Mouse (Mus musculus) kidney, postnatal 36 days (tissue): ENCODE data around the gene Samd4.
"Not testable (repeated sequence)": the region's sequence is repeated elsewhere in the genome, so short reads cannot be mapped to it uniquely, and the experiment has no call there.

Experiments used
- DNase-seq, 2 experiments: peaks; one replicate each; pipeline ENCODE4 v3.0.0; 2021 to 2022; ENCODE audit warnings: mixed read lengths in 2 of 2

Gene Samd4

DNA sequence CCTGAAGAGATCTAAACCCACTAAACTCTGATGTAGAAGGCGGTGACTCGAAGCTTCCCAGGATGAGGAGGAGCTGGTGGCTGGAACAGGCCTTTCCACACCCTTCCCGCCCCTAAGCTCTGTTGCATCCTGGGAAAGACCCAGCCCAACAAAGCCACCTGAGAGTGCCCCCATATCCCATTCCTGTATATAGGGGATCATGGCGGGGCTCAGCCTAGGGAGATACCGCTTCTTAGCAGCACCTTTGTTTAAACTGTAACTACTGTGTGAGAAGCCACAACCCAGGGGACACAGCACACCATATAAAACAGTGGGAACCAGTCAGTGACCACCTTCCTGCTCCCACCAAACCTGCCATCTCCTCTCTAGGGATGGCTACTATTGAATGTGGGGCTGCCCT is 193.2 kb downstream of the Samd4 start:
- DNase-seq: no peak

DNA sequence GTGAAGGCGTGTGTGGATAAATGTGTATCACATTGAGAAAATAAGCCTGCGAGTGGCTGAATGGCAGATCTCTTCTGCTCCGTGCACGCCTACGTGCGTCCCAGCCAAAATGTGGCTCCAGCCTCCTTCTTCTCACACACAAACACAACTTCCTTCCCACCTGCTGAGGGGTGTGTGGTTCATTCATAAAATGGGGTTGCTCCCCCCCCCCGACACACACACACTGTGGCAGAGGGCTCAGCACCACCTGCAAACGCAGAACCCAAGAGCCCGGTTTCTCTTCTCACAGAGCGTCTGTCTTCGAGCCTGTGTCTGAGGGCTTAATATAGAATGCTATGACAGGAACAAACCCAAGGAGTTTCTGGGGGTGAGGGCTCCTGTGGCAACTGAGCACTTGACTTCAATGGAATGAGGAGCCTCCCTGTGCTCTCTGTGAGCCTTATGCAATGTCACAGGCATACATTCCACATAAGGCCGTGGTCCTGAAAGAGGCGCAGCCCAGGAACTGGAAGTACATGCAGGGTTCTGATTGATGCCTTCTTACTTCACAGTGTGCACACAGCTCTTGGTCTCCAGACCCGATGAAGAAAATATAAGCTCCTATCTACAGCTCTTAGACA is 194.4 kb downstream of the Samd4 start:
- DNase-seq: no peak

DNA sequence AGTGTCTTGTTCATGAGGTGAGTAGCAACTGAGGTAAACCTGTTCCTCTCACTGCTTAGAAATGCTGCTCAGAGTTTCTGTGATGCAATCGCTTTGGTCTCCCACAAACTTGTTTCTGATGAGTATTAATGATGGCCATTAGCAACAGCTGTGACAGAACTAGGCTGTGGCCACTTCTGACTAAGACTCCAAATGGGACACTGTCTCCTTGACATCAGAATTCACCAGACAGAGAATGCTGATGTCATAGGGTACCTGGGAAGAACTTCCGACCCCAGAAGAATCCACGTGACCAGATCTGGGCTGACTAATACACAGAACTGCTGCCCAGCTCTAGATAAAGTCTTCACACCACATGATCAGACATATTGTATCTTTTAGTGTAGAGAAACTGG is 194.9 kb downstream of the Samd4 start:
- DNase-seq: no peak

DNA sequence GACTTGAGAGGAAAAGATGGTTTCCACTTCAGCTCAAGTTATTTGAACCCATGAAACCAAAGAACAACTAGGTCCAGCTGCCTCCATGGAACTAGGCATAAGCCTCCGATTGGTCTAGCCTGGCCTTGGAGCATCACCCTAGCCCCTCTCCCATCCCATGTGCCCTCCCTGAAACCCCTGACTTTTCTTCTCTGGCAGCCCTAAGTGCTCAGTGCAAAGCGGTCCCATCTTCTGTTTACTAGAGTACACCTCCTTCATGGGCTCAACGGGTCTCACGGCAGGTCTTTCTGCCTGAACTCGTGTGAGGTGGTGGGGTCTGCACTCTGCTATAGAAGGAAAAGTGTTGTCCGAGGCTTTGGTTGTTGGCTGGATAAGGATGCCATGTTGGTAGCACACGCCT is 197.3 kb downstream of the Samd4 start:
- DNase-seq: no peak

DNA sequence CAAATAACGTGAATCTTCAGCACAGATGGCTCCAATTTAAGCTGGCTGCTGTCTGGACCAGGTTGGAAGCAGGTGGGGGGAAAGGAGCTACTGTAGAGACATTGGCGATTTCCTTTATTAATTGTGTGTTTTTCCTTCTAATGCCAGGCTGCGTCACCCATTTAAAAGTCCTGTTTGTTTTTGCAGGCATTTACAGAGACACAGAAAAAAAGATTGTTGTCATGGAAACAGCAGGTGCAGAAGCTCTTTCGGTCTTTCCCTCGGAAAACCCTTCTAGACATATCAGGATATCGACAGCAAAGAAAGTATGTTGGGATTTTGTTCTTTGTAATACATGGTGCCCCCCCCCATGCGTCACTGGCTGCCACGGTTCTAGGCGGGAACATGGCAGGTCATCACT is 200.7 kb downstream of the Samd4 start:
- no peak for DNase-seq

DNA sequence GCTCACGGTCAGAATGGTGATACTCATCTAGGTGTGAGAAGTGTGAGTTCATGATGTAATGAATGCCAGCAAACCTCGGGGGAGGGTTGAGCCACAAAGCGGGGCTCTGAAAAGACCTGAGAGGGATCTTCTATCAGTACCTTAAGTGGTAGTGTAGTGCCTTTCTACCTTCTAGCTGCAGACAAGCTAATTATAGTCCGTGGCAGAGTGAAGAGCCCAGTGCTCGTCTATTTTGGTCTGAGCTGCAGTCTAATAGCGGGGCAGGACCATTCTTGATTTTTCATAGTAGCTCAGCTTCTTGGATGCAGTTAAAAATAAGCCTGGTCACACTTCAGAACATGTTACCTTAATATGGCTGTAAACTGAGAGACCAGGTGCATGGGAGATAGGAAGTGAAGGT is 201.2 kb downstream of the Samd4 start:
- no peak for DNase-seq

DNA sequence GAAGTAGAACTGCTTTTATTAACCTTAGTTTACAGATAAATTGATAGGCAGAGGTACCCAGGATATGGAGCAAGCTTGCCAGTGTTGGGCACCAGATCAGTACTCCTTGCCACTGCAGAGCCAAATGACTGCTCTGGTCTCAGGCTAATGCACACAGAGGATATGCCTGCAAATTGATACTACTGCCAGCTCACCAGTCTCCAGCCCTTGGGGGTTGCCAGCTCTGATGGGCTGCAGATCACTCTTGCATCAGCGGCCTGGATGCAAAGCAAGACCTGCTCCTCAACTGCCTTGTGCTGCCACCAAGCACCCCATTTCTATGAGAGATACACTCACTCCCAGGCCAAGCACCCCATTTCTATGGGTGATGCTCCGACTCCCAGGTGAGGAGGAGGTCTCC is 202.0 kb downstream of the Samd4 start:
- DNase-seq: no peak

DNA sequence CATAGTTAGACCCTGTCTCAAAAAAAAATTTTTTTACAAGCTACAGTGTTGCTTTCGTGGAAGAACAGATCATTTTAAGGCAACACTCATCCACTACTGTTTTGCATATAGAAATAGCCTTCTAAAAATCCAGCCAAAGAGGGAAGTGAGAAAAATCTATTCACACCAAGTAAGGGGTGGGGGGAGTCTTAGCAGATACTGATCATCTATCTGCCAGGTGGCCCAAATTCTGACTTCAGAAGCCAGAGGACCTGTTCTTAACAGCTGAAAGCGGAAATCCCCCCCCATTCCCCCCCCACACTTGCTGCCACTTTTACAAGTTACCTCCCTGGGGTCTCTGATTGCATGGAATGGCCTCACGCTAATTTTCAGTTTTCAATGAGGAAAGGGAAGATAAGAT is 203.5 kb downstream of the Samd4 start:
- no peak for DNase-seq

DNA sequence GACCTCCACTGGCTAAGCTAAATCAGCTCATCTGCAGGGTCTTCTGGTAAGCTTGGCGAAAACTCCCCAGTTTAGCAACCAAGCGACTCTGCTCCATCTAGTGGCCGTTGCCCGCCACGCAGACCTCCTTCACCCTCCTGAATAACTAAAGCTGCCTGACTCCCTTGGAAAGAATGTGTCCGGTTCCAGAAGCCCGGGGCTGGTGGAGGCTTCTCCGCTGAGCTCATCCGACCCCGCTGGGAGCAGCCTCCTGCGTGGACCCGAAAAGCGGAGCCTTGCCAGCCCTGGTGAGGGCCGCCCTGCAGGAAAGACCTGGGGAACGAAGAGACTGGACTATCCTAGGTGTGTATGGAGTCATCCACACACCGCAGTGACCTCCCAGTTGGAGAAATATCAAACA is 204.1 kb downstream of the Samd4 start:
- peak; percentile 73 to 88 for DNase-seq

DNA sequence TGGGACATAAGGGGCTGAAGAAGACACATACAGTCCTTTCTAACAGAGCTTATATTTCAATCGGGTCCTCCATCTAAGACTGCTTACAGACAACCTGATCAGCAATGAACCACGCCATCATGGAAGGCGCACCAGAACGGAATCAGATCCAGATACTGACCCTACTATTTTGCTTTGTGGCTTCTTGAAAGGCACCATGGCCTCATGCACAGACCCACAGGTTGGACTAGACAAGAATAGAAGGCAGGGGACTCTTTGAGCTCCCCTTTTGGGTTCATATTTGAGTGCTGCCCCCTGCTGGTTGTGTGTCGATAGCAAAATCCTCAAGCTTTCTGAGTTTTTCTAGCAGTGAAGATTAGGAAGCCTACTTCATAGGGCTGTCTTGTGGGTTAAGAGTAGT is 204.5 kb downstream of the Samd4 start:
- DNase-seq: peak; percentile 56 to 90

DNA sequence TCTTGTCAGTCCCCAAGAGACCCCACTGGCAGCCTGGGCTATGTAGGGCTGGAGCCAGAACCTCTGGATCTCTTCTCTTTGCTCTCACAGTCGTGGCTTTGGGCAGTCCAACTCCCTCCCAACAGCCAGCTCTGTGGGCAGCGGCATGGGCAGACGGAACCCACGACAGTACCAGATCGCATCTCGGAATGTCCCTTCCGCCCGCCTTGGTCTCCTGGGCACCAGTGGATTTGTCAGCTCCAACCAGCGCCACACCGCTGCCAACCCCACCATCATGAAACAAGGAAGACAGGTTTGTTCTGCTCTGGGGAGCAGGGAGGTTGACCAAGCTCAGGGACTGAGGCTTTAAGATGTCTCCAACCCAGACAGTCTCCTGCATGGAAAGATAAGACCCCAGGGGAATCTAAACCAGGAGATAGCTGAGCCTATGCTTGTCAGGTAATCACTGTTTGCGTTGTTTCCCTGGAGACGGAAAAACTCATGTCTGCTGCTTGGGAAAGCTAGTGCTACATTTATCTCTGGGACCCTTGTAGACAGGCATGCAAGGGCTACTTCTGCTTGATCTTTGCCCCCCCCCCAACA is 205.1 kb downstream of the Samd4 start:
- peak in 1 of 2 experiments; percentile 8 for DNase-seq

DNA sequence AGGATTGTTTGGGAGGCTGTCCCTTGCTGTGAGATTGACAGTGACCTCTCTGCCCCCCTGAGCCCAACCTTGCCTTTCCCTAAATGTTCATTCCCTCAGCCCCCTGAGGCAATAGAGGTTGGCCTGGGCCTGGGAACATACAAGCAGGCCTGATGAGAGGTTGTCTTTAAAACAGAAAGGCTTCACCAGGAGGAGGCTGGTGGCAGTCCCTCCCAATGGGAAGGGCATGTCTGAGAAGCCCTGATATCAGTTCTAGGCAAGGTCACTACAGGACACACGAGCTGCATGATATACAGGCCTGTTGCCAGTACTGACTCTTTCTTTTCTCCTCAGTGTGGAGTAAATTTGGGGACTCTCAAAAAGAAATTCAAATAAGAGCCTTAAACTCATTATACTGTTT is 205.7 kb downstream of the Samd4 start:
- DNase-seq: no peak

DNA sequence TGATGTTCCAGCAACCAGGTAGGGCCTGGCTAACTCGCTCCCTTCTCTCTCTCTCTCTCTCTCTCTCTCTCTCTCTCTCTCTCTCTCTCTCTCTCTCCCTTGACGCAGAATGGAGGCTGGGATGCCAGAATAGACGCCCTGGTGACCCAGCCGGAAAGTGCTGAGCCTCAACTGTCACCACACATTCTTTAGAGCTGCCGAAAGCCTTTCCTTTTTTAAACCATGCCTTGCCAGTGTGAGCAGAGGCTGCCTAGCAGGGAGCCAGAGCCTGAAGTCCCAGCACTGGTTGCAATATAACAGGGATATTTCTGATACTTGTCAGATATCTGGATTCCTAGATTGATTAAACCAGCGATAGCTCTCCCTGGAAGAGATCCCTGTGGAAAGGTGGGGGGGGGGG is 206.5 kb downstream of the Samd4 start:
- no peak for DNase-seq

DNA sequence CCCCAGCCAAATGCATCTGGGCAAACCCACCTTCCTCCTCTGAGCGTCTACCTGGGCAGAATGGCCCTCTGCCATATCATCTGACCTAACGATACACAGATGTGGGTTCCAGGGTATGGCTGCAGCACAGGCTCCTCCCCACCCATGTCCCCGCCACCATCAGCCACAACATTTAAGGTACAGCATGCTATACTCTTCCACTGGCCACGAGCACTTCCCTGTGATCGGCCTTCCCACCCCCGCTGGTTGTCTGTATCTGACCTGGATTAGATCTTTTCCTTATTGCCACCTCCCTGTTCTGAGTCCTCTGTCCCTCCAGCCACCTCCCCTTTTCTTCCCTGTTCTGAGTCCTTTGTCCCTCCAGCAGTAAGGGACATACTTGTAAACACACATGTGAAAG is 209.3 kb downstream of the Samd4 start:
- DNase-seq: no peak

DNA sequence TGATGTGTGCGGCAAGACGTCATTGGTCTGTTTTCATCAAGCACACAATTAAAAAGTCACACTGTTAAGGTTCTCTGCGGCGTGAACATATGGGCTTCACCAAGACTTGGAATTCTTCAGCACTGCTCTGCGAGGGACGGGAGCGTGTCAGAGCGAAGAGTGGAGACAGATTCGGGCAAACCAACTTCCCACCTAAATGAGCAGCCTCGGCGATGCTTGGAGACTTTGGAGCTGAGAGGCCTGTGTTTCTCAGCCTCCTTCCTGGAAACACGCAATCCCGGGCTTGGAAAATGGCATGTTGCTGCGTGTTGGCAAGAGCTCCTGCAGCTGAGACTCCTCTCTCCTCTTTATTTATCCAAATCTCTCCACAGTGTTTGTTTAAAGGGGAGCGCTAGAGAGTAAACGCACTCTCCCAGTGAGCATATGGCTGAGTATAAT is 210.7 kb downstream of the Samd4 start:
- DNase-seq: no peak

DNA sequence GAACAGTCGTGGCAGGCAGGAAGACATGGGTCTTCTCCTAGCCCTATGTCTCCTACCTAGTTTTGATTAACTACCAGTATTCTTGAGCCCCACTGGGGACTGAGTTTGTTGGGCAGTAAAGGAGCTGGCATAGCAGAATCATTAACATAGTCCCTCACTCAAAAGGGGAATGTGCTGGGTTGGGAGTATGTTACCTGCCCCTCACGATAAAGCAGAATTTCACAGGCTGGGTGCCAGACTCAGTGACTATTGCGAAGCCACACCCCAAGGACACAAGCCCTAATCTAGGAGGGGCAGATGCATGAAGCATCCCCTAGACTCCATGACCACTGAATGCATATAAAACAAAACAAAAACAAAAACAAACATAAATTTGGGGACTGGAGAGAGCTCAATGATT is 212.4 kb downstream of the Samd4 start:
- DNase-seq: no peak

DNA sequence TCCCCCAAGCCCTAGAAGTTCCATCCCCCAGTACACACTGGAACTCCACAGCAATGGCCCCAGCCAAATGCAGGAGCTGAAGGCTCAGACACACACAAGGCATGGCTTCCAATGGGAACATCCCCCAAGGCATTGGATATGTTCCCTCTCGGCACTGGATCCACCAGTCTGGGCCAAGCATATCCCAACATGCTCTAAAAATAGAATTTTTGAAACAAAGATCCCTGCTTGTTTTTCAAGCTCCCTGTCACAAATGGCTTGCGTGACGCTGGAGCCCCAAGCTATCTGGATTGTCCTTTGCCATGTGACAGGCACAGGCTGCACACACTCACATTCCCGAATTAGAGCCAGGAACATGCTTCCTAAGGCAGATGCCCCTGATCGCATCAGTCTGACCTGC is 213.7 kb downstream of the Samd4 start:
- no peak for DNase-seq

DNA sequence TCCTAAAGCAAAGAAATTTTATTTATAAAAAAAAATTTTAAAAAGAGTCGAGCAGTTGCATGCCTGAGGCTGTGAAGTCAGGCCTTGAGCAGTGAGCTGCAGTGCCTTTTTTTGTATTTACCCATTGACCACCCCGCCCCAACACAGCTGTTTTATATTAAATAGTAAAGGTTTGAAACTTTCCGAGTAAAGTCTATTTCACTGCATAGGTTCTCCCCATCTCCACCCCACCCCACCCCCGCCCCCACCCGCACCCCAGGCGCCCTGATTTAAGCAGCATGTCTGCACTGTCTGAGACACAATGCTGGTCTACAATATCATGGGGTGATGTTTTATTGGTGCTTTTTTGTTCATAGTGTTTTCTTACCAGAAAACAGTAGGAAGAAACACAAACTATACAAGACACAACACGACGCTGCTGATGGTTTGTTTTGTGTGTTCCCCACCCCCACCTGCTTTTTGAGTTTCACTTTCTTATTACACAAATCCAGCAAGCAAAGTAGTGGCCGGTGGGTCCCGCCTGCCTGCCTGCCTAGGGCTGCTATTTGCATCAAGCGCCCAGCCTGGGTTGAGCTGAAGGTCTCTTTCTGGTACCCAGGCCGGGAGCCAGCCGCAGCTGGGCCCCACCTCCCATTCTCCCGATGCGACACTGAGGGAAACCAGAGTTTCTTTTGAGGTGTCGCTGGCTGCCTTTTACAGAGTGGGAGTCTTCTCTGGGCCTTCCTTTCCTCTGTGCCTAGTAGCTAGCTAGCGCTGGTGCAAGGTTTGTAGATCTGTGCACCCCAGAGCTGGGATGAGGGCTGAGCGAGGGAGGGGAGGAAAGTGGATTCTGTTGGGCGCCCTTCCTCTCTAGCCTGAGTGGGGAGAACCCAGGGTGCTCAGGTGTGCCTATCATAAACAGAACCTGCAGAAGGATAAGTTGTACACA is 221.9 kb downstream of the Samd4 start:
- DNase-seq: peak in 1 of 2 experiments; percentile 9

DNA sequence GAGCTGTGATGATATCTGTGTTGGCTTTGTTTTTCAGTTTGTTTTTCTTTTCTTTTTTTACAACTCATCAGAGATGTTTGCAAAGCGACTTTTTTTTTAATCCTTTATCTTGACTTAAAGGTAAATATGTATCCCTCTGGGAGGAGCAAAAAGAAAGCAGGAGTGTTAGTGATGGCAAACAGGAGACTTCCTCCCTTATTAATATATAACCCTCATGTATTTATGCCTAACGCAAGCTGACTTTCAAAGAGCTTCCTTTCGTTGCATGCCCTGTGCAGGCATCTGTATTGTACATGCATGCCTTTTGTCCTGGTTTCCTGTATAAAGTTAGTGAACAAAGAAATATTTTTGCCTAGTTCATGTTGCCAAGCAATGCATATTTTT is 222.5 kb downstream of the Samd4 start:
- DNase-seq: no peak

DNA sequence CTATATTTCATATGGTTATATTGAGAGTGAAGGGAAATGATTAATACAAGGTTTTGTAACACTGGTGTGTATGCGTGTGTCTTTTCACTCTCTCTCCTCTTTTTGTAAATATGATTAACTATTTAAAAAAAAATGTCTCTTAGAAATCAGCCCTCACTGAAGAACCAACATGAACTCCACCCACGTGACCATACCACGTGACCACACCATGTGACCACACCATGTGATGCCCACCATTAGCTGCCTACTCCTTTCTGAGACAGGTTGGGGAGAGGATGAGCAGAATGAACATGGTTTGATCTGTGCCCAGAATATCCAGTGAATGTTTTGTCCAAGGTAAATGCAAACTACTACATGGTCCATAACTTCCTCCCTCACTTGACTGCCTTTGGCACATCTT is 223.1 kb downstream of the Samd4 start:
- no peak for DNase-seq

DNA sequence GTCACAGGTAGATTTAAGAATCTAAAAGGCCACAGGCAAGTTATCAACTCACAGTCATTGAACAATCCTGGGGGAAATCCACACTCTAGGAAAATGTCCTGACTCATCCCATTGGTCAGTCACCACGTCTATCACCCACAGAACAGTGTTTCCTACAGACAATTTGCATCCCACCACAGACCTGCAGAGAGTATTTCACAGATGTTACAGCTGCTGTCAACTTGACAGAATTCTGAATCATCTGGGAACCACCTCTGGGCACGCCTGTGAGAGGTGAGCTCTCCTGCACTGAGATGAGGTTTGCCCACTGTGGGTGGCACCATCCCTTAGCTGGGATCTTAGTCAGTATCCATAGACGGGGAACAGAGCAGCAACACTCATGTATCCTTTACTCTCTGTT is 224.8 kb downstream of the Samd4 start:
- no peak for DNase-seq

DNA sequence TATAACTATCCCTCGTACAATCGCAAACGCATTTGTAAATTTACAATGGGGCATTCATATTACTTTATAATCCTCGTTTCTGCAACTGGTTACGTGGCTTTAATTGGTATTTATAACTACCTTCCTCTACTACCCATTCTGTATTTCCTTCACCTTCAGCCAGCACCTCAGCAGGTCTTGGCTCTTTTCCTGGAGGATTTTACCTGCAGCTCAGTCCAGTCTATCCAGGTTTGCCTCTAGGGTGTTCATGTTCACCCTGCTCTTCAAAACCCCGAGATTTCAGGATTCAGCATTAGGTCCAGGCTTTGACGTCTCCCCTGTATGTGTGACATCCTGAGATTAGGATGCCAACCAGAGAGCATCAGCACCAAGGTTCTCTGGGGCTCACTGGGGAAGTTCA is 227.7 kb downstream of the Samd4 start:
- DNase-seq: not testable (repeated sequence)

DNA sequence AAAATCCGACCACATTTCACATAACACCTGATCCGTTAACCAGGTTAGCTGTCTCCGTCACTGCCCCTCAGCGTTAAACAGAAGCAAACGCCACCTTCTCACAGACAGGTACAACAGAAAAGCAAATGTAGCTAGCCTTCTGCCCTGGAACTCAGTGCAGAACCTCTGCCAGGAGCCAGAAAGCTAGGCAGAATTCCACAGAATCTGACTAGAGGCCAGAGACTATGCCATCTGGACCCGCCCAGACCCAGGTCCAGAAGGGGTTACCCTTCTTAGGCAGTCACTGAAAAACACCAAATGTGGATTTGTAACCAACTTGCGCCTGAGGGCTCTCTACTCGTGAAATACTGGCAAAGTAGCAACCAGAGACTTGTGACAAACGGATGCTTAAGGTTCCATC is 228.7 kb downstream of the Samd4 start:
- DNase-seq: no peak

DNA sequence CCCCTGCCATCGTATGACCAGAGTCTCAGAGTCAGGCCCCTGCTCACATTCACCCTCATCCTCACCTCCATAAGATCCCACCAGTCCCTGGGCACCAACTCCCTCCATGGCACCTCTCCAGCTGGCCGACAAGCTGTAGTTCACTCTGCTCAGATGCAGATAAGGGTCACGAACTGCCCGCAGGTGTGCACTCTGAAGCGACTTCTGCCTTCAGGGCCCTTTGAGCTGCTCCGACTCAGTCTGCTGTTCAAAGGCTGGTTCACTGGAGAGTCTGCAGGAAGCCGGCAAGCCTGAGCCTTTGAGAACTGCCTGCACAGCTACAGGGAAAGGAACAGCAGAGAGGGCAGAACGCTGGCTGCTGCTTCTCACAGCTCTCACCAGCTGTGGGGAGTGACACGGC is 232.5 kb downstream of the Samd4 start:
- DNase-seq: no peak
